Comparison of ENCODE assay signal across 11 mouse cellular contexts in the genomic region with DNA sequence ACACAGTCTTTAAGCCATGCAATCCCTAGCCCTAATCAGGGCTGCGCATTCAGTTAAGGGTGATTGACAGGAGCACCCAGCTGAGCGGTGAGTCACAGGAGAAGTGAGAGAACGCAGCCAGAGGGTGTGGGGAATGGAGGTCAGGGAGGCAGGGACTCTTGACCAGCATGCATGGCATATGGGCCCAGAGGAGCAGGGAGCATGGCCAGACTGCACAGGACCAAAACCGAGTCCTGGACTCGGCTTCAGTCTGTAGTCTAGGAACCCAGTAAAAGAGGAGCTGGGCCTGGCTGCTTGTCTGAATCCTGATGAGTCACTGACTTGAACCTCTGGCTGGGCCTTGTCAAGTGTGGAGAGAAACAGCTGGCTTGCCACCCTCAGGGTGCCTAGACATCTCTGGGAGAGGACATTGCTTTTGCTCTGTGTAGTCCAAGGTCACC.
DNase-seq lines count a peak whose midpoint lies in the region; ATAC-seq lines count a peak whose summit lies in the region.
"Had no signal": no experiment of that assay in that cellular context is flagged by ENCODE, and none has a peak within 500 bp of the region (broad histone marks: within the 10 kb centered on the region; RNA-seq: fewer than 3 reads in every experiment).

No protein-coding gene starts in this region.

- no peak overlapping the region for H3K4me3 ChIP-seq in hindbrain, embryonic 14.5 days (replicated peaks; ENCODE audit: low read length)
- H3K4me3 ChIP-seq in hindbrain, embryonic 16.5 days (ENCODE audit: low read length) = no peak overlapping the region
- H3K4me3 ChIP-seq: heart, embryonic 10.5 days; liver, embryonic 12.5 days had no signal

- peak; percentile 43; the same call in 1 of the 2 replicates for ATAC-seq in hindbrain, embryonic 14.5 days (ENCODE audit: low FRiP score)
- ATAC-seq in hindbrain, embryonic 16.5 days = no peak
- ATAC-seq: liver, embryonic 12.5 days; midbrain, embryonic 16.5 days had no signal

- H3K27ac ChIP-seq in hindbrain, embryonic 14.5 days = no peak overlapping the region
- H3K27ac ChIP-seq in hindbrain, embryonic 16.5 days (ENCODE audit: low read depth, low read length) = no peak overlapping the region
- H3K27ac ChIP-seq: heart, embryonic 10.5 days; liver, embryonic 12.5 days had no signal

- no peaks in the 10 kb centered on the region for H3K36me3 ChIP-seq in hindbrain, embryonic 14.5 days (replicated peaks; ENCODE audit: control insufficient read depth, insufficient read depth)
- no peaks in the 10 kb centered on the region for H3K36me3 ChIP-seq in hindbrain, embryonic 16.5 days (ENCODE audit: control insufficient read depth, insufficient read depth, low read length)
- H3K36me3 ChIP-seq: heart, embryonic 10.5 days; liver, embryonic 12.5 days had no signal

- no peaks in the 10 kb centered on the region for H3K9me3 ChIP-seq in hindbrain, embryonic 14.5 days (ENCODE audit: control insufficient read depth, low read length)
- H3K9me3 ChIP-seq in hindbrain, embryonic 16.5 days (ENCODE audit: control insufficient read depth, low read length) = no peaks in the 10 kb centered on the region
- H3K9me3 ChIP-seq: heart, embryonic 10.5 days; liver, embryonic 12.5 days had no signal

- DNase-seq in hindbrain, embryonic 14.5 days (ENCODE audit: low spot score) = no peak
- DNase-seq in retina, adult 2 months (ENCODE audit: low read depth, low spot score) = peak; percentile 59
- no peak for DNase-seq in retina, embryonic 14.5 days (ENCODE audit: low spot score)
- DNase-seq in cerebellum, postnatal 14 days = peak; percentile 46 to 63
- no peak for DNase-seq in thymus, postnatal 25 days
- no peak for DNase-seq in left cerebral cortex, adult 11 months (ENCODE audit: low spot score)
- no peak for DNase-seq in liver

- H3K9ac ChIP-seq in hindbrain, embryonic 14.5 days = no peak overlapping the region
- no peak overlapping the region for H3K9ac ChIP-seq in hindbrain, embryonic 16.5 days (ENCODE audit: low read depth, low read length)
- H3K9ac ChIP-seq: liver, embryonic 12.5 days had no signal

- 43% methylated on average over 5 of the region's 5 CpGs for WGBS in hindbrain, embryonic 14.5 days
- 42% methylated on average over 5 of the region's 5 CpGs for WGBS in hindbrain, embryonic 16.5 days

- no peaks in the 10 kb centered on the region for H3K27me3 ChIP-seq in hindbrain, embryonic 14.5 days (ENCODE audit: control insufficient read depth, insufficient read depth, low read length)
- no peaks in the 10 kb centered on the region for H3K27me3 ChIP-seq in hindbrain, embryonic 16.5 days (replicated peaks; ENCODE audit: control insufficient read depth, insufficient read depth, low read length)
- H3K27me3 ChIP-seq: liver, embryonic 12.5 days had no signal

- H3K4me2 ChIP-seq in hindbrain, embryonic 14.5 days (replicated peaks) = no peak overlapping the region
- no peak overlapping the region for H3K4me2 ChIP-seq in hindbrain, embryonic 16.5 days (ENCODE audit: low read length)
- H3K4me2 ChIP-seq: liver, embryonic 12.5 days had no signal

- H3K4me1 ChIP-seq in hindbrain, embryonic 14.5 days (replicated peaks; ENCODE audit: control insufficient read depth, insufficient read depth, low read length) = peaks cover 15% of the 10 kb centered on the region
- H3K4me1 ChIP-seq in hindbrain, embryonic 16.5 days (ENCODE audit: control insufficient read depth, insufficient read depth, low read depth, low read length) = peaks cover 2% of the 10 kb centered on the region; the same call in 1 of the 2 replicates

Comparison
In these comparisons a context has a peak if more than half of its experiments do, and no peak if none do; other contexts are left out.
1. DNase-seq: peak in retina, adult 2 months (single experiment) and cerebellum, postnatal 14 days (2 of 2); none in hindbrain, embryonic 14.5 days (single experiment), retina, embryonic 14.5 days (single experiment), thymus, postnatal 25 days (single experiment), left cerebral cortex, adult 11 months (single experiment) and liver (single experiment).